Mouse (Mus musculus): Measurements from ENCODE around the gene Gadd45a.

Gadd45a gene

GRCm38 (mm10) chr6:66987643-66988042 lies 49.6 kb downstream of the Gadd45a start:
- in situ Hi-C loops (cut with MseI, MboI): no loop called here

- in situ Hi-C loops (cut with MseI, MboI): no loop called here
Measured at GRCm38 (mm10) chr6:66986063-66986462, 51.2 kb downstream of the Gadd45a start.

- in situ Hi-C loops (cut with MseI, MboI): no loop called here
Measured at GRCm38 (mm10) chr6:66985500-66985899, 51.8 kb downstream of the Gadd45a start.

All from mouse trophoblast stem cell (cell line).